Mouse (Mus musculus) adrenal gland, postnatal 10 days (tissue): Measurements from ENCODE around the gene Hoxc9. TPM values are rescaled to one million over a fixed set of nuclear protein-coding genes. Genes with fewer than 3 reads are reported as not detected.

Experiments used
- DNase-seq: peaks from one replicate; pipeline ENCODE4 v3.0.0; 2021; ENCODE audit warnings: mixed read lengths
- long read RNA-seq, 2 experiments: library from polyadenylated mRNA; stranded (forward); transcript quantifications; one replicate each; pipeline ENCODE4 v2.0.0; 2021
- total RNA-seq, 2 experiments: library from RNA; stranded (reverse); gene quantifications; 2 replicates each; pipeline ENCODE4 v1.2.3; 2021

Hoxc9 gene
- total RNA-seq: 1 to 10 TPM; 2.4 to 3.2 TPM
- long read RNA-seq, experiment 1, partial matches to known transcripts: 5 of 5 reads
- long read RNA-seq, experiment 1, other reads (novel, unspliced or antisense): 0 of 5 reads
- long read RNA-seq, experiment 2, partial matches to known transcripts: 4 of 5 reads
- long read RNA-seq, experiment 2, other reads (novel, unspliced or antisense): 1 of 5 reads

DNA sequence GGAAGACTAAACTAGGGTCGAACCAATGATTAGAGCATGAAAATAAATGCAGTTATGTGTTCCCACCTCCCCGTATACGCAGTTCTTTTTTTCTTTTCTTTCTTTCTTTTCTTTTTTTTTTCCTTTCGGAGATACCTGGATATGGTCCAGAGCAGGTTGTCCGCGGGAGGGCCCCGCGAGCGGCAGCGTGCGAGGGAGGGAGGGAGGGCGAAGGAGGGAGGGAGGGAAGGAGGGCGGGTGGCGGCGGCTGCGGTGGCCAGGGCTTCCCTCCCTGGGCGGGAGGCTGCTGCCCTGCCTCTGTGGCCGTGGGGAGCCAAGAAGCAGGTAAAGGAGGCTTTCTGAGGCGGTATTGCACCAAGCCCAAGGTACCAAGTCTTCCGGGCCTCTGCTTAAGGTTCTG lies at the start of gene Hoxc9:
Hoxc9 (plus strand) TSS at position 269 of the 400 bp plus-strand sequence.
- no peak for DNase-seq

GRCm38 (mm10) chr15:102927032-102927645 lies 49.1 kb upstream of the Hoxc9 start:
- no peak for DNase-seq

- DNase-seq: no peak
Observed at GRCm38 (mm10) chr15:102931706-102932358, 44.4 kb upstream of the Hoxc9 start.

DNA sequence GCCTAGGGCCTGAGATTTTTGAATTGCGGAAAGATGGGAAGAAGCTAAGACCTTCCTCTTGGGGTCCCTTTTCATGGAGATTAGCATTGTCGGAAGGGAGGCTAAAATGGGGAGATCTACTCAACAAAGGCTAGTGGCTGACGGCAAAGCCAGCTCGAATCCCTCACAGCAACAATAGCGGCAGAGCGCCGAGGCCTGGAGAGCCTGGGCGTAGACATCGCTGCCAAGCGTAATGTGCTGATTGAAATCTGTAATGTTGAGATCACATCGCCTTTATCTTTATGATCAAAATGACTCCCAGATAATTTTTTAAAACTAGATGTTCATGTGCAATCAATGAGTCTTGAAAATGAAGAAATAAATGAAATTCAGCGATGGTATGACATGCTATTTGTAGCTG lies 41.8 kb upstream of the Hoxc9 start:
- DNase-seq: no peak

- no peak for DNase-seq
Observed at GRCm38 (mm10) chr15:102934897-102935296, 41.3 kb upstream of the Hoxc9 start.

DNA sequence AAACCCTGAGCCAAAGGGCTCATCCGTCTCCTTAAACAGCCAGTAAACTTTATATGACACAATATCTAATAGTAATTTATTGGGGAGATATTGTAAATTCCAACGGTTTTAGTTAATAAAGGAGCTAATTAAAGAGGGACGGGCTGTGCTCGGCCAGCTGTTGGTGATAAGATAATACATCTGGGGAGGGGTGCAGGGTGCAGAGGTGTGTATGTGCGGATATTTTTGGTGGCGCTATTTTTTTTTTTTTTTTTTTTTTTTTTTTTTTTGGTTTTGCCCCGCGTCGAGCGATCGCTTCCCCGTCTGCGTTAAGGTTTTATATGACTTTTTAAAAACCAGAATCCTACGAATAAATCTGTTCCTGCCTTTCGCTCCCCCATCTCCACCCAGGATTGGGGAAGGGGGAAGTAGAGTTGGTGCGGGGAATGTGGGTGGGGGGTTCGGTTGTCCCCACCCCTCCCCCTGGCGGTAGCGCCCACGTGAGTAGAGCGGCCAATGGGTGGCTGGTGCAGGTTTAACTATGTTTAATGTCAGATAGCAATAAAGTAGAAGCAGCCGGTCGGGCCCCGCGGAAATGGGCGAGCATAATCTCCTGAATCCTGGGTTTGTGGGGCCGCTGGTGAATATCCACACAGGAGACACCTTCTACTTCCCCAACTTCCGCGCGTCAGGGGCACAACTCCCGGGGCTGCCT lies 39.8 kb upstream of the Hoxc9 start, which contains the start of gene Hoxc12:
Hoxc12 (plus strand) TSS at position 479 of the 694 bp plus-strand sequence.
- no peak for DNase-seq

- DNase-seq: no peak
Observed at GRCm38 (mm10) chr15:102937036-102937666, 39.1 kb upstream of the Hoxc9 start.

DNA sequence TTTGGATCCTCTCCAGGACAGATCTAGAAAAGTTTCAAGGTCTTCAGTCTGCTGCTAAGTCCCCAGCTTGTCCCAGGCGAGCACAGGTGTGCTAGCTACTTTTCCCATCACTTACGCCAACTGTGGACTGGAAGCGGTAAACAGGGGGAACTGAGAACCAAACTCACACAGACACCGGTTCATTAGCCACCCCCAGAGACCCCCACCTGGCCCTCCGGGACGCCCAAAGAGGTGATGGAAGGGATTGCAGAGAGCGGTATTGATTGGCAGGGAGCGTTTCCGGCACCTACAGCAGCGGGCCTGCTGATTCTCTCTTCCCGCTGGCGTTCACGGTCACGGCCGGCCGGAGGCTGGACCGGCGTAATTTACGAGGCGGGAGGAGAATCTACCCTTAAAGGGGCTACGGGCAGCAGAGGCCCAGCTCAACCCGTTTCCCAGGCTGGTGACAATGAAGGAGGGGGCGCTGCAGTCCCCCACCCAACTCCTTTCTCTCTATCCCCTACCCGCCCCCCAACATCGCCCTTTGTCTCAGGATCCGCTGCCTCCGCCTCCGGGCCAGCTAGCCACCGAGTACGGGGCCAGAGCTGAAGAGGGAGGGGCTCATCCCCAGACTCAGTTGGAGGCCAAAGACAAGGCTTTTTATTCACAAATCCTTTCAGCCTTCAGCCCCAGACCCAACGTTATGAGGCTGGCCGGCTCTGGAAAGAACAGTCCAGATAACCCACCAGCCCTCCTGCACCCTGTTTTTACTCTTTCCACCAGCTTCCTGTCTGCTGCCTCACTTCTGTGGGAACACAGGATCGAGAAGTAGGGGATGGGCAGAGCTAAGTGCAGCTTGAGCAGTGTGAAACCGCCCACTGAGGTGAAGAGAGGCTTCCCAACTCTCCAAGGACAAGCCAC lies 36.7 kb upstream of the Hoxc9 start:
- no peak for DNase-seq

- DNase-seq: no peak
Observed at GRCm38 (mm10) chr15:102942739-102943467, 33.3 kb upstream of the Hoxc9 start.

- DNase-seq: no peak
Observed at GRCm38 (mm10) chr15:102943468-102943813, 32.8 kb upstream of the Hoxc9 start.

GRCm38 (mm10) chr15:102945185-102946077 lies 30.8 kb upstream of the Hoxc9 start:
- DNase-seq: no peak

DNA sequence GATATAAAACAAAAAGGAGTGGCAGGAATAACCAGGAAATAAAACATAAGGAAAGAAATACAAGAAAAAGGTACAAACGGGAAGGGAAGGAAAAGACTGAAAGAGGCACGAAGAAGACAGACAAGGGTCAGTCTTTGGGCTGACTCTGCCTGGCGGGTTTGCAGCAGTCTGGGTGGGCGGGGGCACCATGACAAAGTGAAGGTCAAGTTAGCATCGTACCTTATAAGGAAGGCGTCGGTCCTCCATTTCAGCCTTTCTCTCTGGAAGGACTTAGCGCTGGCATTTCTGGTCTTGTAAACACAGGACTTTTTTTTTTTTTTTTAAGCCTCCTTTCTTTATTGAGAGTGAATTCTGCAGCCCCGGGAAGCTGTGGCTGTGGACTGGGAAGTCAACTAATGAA lies 29.0 kb upstream of the Hoxc9 start:
- no peak for DNase-seq

- no peak for DNase-seq
Observed at GRCm38 (mm10) chr15:102948842-102949241, 27.4 kb upstream of the Hoxc9 start.

GRCm38 (mm10) chr15:102949696-102950095 lies 26.5 kb upstream of the Hoxc9 start:
- no peak for DNase-seq

DNA sequence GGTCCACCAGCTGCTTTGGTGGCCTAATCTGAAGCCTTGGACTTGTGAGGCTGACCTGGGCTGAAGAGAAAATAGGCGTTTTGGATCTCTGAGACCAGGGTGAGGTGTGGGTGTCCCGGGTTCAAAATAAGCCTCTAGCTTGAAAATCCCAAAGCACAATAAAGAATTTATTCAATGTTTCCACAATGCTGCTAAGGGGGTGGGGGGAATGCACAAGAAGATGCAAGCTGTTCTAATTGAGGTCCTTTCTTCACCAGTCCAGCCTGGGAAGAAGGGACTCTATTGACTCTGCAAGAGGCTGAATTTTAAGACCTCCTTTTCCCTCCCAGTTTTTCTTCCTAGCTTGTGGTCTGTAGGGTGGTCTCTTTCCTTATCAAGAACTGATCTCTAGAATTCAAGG lies 25.4 kb upstream of the Hoxc9 start:
- no peak for DNase-seq

DNA sequence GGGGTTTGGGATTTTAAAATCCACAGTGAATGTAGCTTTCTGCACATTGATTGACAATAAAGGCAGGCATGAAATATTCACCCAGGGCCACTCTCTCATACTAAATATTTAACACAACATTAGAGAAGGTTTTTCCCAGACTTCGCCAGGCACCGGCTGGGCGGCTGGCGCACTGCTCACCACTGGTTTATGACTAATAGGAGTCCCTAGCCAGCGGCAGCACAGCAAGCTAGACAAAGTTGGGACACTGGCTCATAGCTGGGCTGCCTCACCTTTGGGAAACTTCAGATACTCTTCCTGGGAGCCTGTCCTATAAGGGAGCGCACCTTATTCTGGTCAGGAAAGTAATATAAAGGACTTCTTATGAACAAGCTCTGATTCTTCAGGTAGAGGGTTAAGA lies 22.7 kb upstream of the Hoxc9 start:
- DNase-seq: no peak

DNA sequence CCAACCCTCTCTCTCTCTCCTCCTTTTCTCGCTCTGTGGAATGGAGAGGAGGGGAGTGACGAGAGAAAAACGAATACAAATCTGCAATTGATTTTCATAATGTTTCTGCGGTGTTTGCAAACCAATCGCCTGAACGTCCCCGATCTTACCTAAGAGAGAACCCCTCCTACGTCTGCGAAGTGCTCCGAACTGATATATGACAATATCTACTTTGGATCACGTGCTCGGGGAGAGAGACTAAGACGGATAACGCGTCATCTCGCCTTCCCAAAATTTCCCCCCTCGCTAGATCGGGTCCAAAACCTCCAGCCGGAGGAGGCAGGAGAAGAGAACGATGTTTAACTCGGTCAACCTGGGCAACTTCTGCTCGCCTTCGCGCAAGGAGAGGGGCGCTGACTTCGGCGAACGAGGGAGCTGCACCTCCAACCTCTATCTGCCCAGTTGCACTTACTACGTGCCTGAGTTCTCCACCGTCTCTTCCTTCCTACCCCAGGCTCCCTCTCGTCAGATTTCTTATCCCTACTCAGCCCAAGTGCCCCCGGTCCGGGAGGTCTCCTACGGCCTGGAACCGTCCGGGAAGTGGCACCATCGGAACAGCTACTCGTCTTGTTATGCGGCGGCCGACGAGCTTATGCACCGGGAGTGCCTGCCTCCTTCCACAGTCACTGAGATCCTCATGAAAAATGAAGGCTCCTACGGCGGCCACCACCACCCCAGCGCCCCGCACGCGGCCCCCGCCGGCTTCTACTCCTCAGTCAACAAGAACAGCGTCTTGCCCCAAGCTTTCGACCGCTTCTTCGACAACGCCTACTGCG lies 21.8 kb upstream of the Hoxc9 start, which contains the start of gene Hoxc11:
Hoxc11 (plus strand) TSS at position 236 of the 815 bp plus-strand sequence.
- DNase-seq: no peak

DNA sequence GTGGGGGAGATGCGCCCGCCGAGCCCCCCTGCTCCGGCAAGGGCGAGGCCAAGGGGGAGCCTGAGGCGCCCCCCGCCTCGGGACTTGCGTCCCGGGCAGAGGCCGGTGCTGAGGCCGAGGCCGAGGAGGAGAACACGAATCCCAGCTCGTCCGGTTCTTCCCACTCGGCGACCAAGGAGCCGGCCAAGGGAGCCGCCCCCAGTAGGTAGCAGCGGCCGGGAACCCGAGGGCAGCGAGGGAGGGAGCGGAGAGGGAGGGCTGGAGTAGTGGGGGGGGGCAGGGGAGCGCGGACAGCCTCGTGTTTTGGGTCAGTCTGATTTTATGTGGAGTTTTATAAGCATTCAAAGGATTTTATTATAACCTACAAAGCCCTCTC lies 21.2 kb upstream of the Hoxc9 start:
- DNase-seq: no peak
